Mouse (Mus musculus) gastrocnemius, postnatal 14 days (tissue): Measurements from ENCODE around the gene Ralgps1. TPM values are rescaled to one million over a fixed set of nuclear protein-coding genes. Genes with fewer than 3 reads are reported as not detected.

Experiments
- microRNA-seq, 2 experiments: library from miRNA; unstranded; fragments of <30 nt; microRNA quantifications; one replicate each; pipeline ENCODE4 v1.2.0; 2021
- total RNA-seq, 2 experiments: library from RNA; stranded (reverse); gene quantifications; 2 replicates each; pipeline ENCODE4 v1.2.3; 2021

Gene Ralgps1
- total RNA-seq, 2 experiments from 2014 or later: 2.7 to 3.3 TPM

Small RNAs within 50 kb of the gene (microRNA-seq; reads per million reads assigned to microRNA genes)
- 0 reads per million in 2 experiments for gene Gm25998

Other genes with a start within 250 kb of the Ralgps1 start
- gene Garnl3, start 239.8 kb downstream of the Ralgps1 start, total RNA-seq: 1 to 10 TPM; 2.0 to 2.3 TPM
- gene Angptl2, start 155.4 kb downstream of the Ralgps1 start, total RNA-seq: 100 to 1,000 TPM; 121 to 163 TPM
- 1 to 10 TPM; 6.4 to 8.5 TPM for gene Zbtb34, start 59.8 kb upstream of the Ralgps1 start, total RNA-seq
- gene Zbtb43, start 97.1 kb upstream of the Ralgps1 start, total RNA-seq: 10 to 100 TPM; 14.6 to 17.4 TPM